Mouse (Mus musculus) brain, adult 2 months (tissue): ENCODE data around the gene Syt5.

Experiments used
- DNase-seq: peaks from one replicate; pipeline ENCODE4 v3.0.0; 2011; ENCODE audit warnings: low read depth, low spot score

Syt5 gene

DNA sequence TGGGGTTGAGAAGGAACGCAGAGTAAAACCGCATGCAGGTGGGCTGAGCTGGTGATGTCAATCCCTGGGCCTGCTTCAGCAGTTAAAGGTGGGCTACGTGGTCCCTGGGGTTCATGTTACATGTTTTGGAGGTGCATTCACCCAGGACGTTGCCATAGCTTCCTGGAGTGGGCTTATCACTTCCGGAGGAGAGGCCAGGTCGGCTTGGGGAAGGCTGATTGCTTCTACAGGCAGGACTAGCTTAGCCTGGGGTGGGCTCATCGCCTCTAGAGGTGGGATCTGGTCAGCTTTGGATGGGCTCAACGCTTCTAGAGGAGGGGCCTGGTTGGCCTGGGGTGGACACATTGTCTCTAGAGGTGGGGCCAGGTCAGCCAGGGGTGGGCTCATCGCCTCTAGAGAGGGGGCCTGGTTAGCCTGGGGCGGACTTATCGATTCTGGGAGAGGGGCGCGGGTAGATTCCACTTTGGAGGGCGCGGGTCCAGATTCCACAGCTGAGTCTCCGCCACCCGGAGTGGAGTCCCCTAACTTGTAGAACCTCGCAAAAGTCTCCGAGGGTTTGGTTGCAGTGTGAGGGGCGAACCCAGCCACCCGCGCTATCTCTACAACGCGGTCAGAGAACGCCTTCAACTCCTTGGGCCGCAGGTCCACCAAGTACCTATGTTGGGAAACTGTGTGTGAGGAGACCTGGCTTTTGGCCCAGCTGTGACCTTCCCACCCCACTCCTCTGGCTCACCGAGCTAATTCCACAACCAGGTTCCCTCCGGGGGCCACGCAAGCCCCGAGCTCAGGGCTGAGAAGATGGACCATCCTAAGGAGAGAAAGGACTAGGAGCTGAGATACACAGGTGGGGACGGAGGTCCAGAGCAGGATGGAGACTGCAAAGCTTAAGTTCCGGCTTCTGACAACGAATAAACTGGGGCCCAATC lies 23.9 kb downstream of the Syt5 start:
- no peak for DNase-seq

DNA sequence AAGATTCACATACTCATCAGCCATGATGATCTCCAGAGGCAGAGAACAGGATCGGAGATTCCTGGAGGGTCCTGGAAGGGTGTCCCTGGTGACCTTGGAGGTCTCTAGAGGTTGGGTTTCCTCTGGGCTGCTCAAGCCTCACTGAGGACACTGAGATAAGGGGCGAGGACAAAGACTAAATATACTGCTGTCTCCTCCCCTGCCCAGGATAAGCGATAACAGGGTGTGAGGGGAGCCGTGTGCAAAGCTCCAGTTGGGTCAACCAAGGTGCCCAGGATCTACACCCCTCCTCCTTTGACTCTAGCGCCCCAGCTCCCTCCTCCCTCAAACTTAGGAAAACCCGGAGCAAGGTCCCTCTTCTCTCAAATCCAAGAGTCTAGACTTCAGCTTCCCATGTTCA lies 25.0 kb downstream of the Syt5 start:
- DNase-seq: no peak

GRCm38 (mm10) chr7:4521231-4522003 lies 25.9 kb downstream of the Syt5 start:
- no peak for DNase-seq

DNA sequence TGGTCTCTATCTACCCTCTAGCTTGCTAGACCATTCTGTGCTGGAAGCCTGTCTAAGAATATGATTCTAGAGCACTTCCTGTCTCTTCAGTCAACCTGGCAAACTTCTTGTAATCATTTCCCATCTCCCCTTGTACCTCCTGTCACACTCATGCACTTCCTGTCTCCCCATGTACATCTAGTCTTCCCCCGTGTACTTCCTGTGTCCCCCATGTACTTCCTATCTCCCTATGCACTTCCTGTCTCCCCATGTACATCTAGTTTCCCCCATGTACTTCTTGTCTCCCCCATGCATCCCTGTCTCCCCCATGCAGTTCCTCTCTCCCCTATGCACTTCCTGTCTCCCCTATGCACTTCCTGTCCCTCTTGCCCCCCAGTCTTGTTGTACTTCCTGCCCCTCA lies 28.9 kb downstream of the Syt5 start:
- no peak for DNase-seq

DNA sequence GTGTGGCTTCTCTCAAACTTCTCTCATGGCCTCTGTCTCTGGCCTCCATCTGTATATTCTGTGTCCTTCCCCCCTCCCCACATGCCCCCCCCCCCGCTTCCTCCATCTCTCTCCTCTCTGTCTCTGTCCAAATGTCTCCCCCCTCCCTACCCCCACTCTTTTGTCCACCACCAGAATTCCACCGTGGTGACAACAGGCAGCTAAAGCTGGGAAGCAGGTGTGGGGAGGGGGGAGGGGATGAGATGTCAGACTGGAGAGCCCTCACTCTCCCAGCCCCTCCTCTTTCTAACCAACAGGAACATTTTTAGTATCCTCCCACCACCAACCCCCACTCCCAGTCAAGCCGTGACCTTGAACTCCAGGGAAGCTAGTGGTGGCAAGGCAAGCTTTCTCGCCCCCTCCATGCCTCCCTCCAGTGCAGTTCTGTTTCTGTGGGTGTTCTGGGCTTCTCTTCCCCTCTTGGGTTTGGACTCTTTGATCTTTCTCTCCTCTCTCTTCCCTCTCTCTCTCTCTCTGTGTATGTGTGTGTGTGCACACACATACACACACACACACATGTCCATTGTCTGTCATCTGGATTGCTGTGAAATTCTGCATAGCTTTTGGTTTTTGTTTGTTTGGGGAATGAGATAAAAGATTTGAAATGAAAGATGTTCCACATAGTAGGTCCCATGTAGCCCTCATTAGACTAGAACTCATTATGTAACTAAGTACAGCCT lies 30.9 kb downstream of the Syt5 start, which contains the start of gene Tnnt1:
Gene Tnnt1 (minus strand): TSS at position 51 of the 719 bp plus-strand sequence.
- DNase-seq: no peak

DNA sequence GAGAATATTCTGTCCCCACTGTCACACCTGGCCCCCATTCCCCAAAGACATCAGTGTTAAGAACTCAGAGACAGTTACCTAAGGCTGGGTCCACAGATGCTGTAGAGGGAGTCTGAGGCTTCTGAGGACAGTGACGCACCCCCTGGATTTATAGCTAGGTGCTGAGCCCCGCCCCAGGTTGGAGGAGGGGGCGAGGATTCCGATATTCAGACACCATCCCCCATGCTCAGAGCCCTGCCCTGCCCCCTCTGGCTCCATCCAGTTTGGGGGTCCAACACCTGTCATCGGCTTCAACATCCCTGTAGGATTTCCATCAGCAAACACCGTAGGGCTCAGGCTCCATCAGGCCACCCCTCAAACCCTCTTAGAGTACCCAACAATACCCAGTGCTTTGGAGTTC lies 31.5 kb downstream of the Syt5 start:
- no peak for DNase-seq

DNA sequence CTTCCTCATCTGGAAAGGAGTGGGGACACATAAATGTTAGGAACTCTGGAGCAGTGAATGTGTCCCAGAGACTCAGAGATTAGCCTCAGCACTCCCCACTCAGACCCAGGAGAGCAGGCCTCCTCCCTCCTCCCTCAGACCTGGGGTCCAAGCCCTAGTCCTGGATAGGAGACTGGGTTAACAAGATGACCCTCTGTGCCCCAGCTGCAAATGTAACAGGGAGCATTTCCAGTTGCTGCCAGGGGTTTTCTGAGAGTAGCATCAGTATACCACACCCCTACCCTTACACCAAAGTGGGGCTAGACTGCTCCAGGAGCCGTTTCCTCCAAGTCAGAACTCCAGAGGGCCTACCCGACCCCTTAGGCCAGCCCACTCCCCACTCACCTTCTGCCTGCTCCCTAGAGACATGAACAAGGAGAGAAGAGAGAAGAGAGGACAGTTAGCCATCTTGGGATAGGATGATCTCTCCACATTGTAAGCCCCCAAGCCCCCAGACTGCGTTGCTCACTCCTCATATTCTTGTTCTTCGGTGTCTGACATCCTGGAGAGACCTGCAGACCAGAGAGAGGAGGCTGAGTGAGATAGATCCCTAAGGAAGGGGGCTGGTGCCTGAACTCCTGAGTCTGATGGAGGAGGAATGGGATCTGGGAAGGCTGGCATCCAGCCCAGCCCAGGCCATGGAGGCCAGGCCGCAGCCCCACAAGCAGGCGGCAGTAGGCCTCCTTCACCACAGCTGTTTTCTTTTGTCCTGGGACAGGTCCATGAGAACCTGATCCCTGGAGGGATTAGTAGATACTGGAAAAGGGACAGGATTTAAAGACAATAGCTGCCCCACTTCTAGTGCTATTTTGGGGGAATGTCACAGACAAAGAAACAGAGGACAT lies 33.3 kb downstream of the Syt5 start:
- DNase-seq: no peak

- peak; percentile 55 for DNase-seq
These were observed 34.1 kb downstream of the Syt5 start for GRCm38 (mm10) chr7:4513236-4513635.

GRCm38 (mm10) chr7:4511489-4512224 lies 35.7 kb downstream of the Syt5 start:
- no peak for DNase-seq

DNA sequence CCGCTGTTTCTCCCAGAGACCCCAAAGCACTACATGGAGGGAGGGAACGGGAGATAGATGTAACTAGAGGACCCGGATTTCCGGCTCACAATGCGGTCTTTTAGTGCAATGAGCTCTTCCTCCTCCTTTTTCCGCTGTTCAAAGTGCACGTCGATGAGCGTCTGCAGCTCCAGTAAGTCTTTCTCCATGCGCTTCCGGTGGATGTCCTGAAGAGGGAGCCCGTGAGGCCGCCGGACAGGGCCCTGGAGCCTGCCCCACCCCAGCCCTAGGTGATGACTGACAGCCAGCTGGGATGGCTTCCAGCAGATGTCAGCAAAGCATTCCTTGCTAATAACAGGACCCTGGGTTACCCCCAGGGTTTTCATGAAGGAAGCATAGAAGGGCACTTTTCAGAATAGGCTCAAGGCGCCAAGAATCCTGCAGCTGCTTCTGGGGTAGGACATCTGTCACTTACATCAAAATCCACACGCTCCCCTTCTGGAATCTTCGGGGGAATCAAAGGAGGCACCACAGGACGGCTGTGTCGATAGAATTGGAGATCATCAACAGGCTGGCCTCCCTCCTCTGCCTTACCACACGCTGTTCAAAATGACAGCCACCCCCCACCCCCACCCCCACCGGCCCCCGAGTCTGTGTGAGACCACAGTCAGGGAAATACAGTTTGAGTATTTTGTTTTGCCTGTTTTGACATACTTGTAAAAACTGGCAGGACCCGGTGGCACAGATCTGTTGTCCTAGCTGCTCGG lies 37.3 kb downstream of the Syt5 start:
- peak; percentile 69 for DNase-seq

DNA sequence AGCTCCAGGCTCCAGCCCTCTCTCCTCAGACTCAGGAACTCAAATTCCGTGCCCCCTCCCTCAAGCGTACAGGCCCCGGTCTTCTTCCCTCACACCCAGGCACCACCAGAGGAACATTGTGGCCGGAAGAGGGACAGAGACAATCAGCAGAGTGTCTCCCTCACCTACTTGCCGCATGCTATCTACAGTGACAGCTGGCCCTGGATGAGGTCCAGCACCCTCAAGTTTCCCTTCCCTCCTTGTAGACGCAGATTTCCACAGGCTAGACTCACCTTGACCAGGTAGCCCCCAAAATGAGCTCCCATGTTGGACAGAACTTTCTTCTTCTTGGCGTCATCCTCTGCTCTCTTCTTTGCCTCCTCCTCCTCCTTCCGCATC lies 38.6 kb downstream of the Syt5 start:
- DNase-seq: no peak

- DNase-seq: peak; percentile 77
These were observed 39.1 kb downstream of the Syt5 start for GRCm38 (mm10) chr7:4508062-4508738.

- DNase-seq: no peak
These were observed 40.1 kb downstream of the Syt5 start for GRCm38 (mm10) chr7:4507220-4507619.

- no peak for DNase-seq
These were observed 42.5 kb downstream of the Syt5 start for GRCm38 (mm10) chr7:4504646-4505435.

- no peak for DNase-seq
These were observed 43.5 kb downstream of the Syt5 start for GRCm38 (mm10) chr7:4503858-4504257.

GRCm38 (mm10) chr7:4503100-4503499 lies 44.2 kb downstream of the Syt5 start:
- DNase-seq: no peak

DNA sequence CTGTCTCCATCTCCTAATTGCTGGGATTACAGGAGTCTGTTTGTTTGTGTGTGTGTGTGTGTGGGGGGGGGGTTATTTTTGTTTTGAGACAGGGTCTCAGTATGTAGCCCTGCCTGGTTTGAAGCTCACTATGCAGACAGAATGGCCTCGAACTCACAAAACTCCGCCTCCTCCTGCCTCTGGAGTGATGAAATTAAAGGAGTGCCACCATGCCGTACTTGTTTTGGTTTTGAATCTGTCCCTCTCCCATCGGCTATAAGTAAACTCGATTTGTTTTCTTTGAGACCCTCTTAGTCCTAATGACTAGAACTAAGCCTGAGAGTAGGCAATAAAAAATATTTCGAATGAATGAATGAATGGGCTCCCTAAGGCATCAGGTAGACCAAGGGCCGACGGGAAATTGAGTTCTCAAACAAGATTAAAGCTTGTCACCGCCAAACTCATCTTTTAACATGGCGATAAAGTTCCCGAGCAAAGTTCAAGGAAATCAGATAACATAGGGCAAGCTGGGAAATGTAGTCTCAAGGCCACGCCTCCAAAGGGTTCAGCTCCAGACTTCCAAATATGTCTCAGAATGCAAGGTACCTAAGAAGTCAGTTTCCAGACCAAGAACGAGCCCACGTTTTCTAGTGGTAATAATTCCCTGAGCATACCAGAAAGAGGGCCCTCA lies 44.8 kb downstream of the Syt5 start:
- DNase-seq: peak; percentile 96
